Mouse (Mus musculus): Measurements from ENCODE around the gene Chmp5. TPM values are rescaled to one million over a fixed set of nuclear protein-coding genes. Genes with fewer than 3 reads are reported as not detected.
A peak's percentile ranks its signal among the peaks of the same experiment; 100 is the strongest.

Chmp5 gene
- polyA plus RNA-seq (2014; fragmentation: Nextera tagmentation; extraction: Ambion mirVana) = 159 and 169 TPM in 2 replicates

DNA sequence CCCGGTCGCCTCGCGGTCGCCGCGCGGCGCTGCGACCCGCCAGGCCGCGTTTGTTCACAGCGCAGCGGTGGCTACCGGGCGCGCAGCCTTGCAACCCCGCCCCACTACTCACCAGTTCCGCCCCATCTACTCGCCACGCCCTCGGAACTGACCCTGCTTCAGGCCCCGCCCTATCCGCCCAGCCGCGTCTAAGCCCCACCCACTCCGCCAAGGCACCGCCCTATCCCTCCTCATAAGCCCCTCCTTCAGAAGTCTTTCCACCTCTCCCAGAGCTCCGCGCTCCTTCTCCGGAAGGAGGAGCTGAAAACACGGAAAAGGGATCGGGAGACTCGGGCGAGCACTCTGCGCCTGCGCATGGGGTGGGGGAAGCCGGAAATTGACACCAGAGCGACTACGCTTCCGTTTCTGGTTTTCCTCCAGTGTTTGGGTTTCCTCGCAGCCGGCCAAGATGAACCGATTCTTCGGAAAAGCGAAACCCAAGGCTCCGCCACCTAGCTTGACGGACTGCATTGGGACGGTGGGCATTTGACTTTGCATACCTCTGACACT lies at the start of gene Chmp5, which contains the start of gene Bag1:
Chmp5 (plus strand) TSS at position 248 of the 549 bp plus-strand sequence.
Bag1 (minus strand) TSS at position 135 of the 549 bp plus-strand sequence.
- ATAC-seq (ENCODE audit: low FRiP score) (peak; percentile 99), DNase-seq (ENCODE audit: low spot score, missing footprints) (peak; percentile 100)
- under 1% methylated on average over 50 of the region's 50 CpGs for WGBS
- Histone ChIP-seq H3K4me3 (ENCODE audit: low read depth, low read length) (peak within 1 kb of the TSS; percentile 84), H3K27me3 (ENCODE audit: control insufficient read depth, insufficient read depth, low read length) (no peaks in the 10 kb centered on the region), H3K9ac (ENCODE audit: low read length) (peak within 1 kb of the TSS; percentile 87), H3K27ac (ENCODE audit: low read depth, low read length) (peak within 1 kb of the TSS; percentile 82), H3K4me2 (peak within 1 kb of the TSS; percentile 87), H3K9me3 (ENCODE audit: control insufficient read depth, low read length) (no peaks in the 10 kb centered on the region), H3K36me3 (ENCODE audit: control insufficient read depth, insufficient read depth, low read length) (peaks cover 16% of the 10 kb centered on the region), H3K4me1 (ENCODE audit: control insufficient read depth, insufficient read depth, low read length) (peaks cover 17% of the 10 kb centered on the region)

DNA sequence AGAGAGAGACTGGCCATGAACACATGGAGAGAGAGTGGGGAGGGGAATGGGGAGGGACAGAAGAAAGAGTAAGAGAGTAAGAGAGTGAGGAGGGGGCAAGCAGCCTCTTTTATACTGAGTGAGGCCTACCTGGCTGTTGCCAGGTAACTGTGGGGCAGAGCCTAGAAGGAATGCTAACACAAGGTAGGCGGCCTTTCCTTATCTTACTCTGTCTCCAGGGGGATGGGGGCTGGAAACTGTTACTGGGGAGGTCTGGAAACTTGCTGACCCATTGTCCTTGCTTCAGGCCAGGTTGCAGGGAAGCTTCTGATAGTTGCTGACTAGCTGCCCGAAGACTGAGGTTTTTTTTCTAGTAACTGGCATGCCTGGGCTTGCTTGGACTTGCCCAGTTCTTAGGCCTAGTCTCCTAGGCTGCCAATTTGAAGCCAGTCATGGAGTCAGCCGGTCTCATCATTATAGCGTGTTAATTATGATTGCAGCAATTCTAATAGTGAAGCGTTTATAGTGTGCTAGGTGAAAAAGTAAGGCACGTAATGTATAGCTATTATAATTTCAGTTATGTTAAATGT lies 49.6 kb upstream of the Chmp5 start:
- H3K9me3 ChIP-seq (ENCODE audit: control insufficient read depth, low read length) = no peaks in the 10 kb centered on the region
- no peak overlapping the region for H3K9ac ChIP-seq (ENCODE audit: low read length)
- H3K36me3 ChIP-seq (ENCODE audit: control insufficient read depth, insufficient read depth, low read length) = no peaks in the 10 kb centered on the region
- DNase-seq (ENCODE audit: low spot score, missing footprints) = no peak
- no peaks in the 10 kb centered on the region for H3K4me1 ChIP-seq (ENCODE audit: control insufficient read depth, insufficient read depth, low read length)
- ATAC-seq (ENCODE audit: low FRiP score) = no peak
- no peaks in the 10 kb centered on the region for H3K27me3 ChIP-seq (ENCODE audit: control insufficient read depth, insufficient read depth, low read length)
- WGBS = 87% methylated on average over 6 of the region's 6 CpGs
- no peak overlapping the region for H3K4me3 ChIP-seq (ENCODE audit: low read depth, low read length)
- no peak overlapping the region for H3K4me2 ChIP-seq
- H3K27ac ChIP-seq (ENCODE audit: low read depth, low read length) = no peak overlapping the region

DNA sequence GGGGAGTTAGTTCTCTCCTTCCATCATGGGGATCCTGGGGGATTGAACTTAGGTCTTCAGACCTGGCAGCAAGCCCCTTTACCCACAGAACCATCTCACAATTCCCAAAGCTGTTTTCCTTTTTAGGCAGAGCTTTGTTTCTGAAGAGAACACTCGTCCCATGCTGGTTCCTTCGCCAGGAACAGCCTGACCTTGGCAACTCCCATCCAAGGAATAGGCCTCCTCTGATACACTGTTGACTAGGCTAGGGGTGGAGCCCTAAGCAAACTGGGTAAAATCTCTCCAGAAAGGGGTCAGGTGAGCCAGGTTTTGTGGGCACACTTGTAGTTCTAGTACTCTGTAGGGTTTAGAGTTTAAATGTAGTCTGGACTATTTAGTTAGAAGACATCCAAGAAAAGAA lies 48.9 kb upstream of the Chmp5 start:
- H3K4me3 ChIP-seq (ENCODE audit: low read depth, low read length) = no peak overlapping the region

DNA sequence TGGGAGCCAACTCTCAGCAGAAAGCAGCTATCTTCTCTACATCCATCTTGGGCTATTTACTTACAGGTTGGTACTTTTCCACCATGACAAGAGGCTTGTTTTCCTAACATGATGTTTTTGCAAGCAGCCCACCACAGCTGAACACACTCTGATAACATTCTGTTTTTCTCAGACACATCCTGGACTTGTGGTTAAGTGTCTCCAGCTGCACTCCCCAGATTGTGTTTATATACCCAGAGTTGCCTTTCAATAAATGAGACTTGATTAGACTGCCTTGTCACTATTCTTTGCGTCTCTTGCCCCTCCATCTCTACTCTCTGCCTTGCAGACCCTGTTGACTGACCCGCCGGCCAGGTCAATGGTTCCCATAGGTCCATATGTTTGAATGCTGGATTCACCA lies 48.1 kb upstream of the Chmp5 start:
- ATAC-seq (ENCODE audit: low FRiP score) = no peak
- H3K4me3 ChIP-seq (ENCODE audit: low read depth, low read length) = no peak overlapping the region
- no peaks in the 10 kb centered on the region for H3K36me3 ChIP-seq (ENCODE audit: control insufficient read depth, insufficient read depth, low read length)

More for the DNA sequence above, 48.9 kb upstream of the Chmp5 start:
- no peaks in the 10 kb centered on the region for H3K4me1 ChIP-seq (ENCODE audit: control insufficient read depth, insufficient read depth, low read length)
- H3K36me3 ChIP-seq (ENCODE audit: control insufficient read depth, insufficient read depth, low read length) = no peaks in the 10 kb centered on the region
- WGBS = 67% methylated on average over 2 of the region's 2 CpGs
- no peak overlapping the region for H3K9ac ChIP-seq (ENCODE audit: low read length)
- no peaks in the 10 kb centered on the region for H3K9me3 ChIP-seq (ENCODE audit: control insufficient read depth, low read length)
- H3K27me3 ChIP-seq (ENCODE audit: control insufficient read depth, insufficient read depth, low read length) = no peaks in the 10 kb centered on the region
- H3K4me2 ChIP-seq = no peak overlapping the region
- DNase-seq (ENCODE audit: low spot score, missing footprints) (no peak), ATAC-seq (ENCODE audit: low FRiP score) (no peak)
- no peak overlapping the region for H3K27ac ChIP-seq (ENCODE audit: low read depth, low read length)

DNA sequence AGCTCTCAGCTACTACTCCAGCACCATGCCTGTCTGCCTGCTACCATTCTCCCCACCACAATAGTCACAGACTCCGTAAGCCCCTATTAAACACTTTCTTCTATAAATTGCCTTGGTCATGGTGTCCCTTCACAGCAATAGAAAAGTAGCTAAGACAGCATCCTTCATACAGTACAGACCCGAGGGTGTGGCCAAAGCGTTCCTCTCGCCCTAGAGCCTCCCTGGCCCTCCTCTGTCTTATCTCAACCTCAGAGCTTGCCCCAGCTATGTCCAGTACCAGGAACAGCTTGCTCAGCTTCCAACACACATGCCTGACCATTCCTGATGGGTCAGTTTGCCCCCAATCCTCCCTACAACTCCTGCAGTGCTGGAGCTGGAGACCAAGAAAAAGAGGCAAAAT lies 47.6 kb upstream of the Chmp5 start:
- H3K9me3 ChIP-seq (ENCODE audit: control insufficient read depth, low read length) = no peaks in the 10 kb centered on the region
- H3K4me1 ChIP-seq (ENCODE audit: control insufficient read depth, insufficient read depth, low read length) = no peaks in the 10 kb centered on the region
- H3K4me3 ChIP-seq (ENCODE audit: low read depth, low read length) = no peak overlapping the region
- DNase-seq (ENCODE audit: low spot score, missing footprints) = no peak
- WGBS = 86% methylated on average over 4 of the region's 4 CpGs
- H3K9ac ChIP-seq (ENCODE audit: low read length) = no peak overlapping the region
- H3K36me3 ChIP-seq (ENCODE audit: control insufficient read depth, insufficient read depth, low read length) = no peaks in the 10 kb centered on the region
- H3K27me3 ChIP-seq (ENCODE audit: control insufficient read depth, insufficient read depth, low read length) = no peaks in the 10 kb centered on the region
- ATAC-seq (ENCODE audit: low FRiP score) = no peak
- no peak overlapping the region for H3K27ac ChIP-seq (ENCODE audit: low read depth, low read length)
- H3K4me2 ChIP-seq = no peak overlapping the region

More for the DNA sequence above, 48.1 kb upstream of the Chmp5 start:
- 95% methylated on average over 3 of the region's 3 CpGs for WGBS
- Histone ChIP-seq H3K27me3 (ENCODE audit: control insufficient read depth, insufficient read depth, low read length) (no peaks in the 10 kb centered on the region), H3K4me1 (ENCODE audit: control insufficient read depth, insufficient read depth, low read length) (no peaks in the 10 kb centered on the region), H3K27ac (ENCODE audit: low read depth, low read length) (no peak overlapping the region), H3K4me2 (no peak overlapping the region), H3K9ac (ENCODE audit: low read length) (no peak overlapping the region), H3K9me3 (ENCODE audit: control insufficient read depth, low read length) (no peaks in the 10 kb centered on the region)
- DNase-seq (ENCODE audit: low spot score, missing footprints) = no peak

DNA sequence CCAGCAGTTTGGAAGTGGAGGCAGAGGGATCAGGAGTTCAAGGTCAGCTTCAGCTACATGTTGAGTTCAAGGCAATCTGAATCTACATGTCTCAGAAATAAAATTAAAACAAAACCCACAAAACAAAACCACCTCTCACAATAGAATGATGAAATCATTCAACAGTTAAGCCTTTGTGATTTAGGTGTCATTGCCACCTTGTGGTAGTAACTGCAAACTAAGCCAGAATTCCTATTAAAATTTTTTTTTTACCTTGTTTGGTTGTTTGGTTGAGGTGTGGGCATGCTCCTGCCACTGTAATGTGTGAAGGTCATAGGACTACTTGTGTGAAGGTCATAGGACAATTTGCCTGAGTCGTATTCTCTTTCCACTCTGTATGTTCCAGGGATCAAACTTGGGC lies 41.9 kb upstream of the Chmp5 start:
- no peaks in the 10 kb centered on the region for H3K36me3 ChIP-seq (ENCODE audit: control insufficient read depth, insufficient read depth, low read length)
- no peak overlapping the region for H3K9ac ChIP-seq (ENCODE audit: low read length)
- ATAC-seq (ENCODE audit: low FRiP score) = no peak
- H3K27me3 ChIP-seq (ENCODE audit: control insufficient read depth, insufficient read depth, low read length) = no peaks in the 10 kb centered on the region
- H3K27ac ChIP-seq (ENCODE audit: low read depth, low read length) = no peak overlapping the region
- H3K4me1 ChIP-seq (ENCODE audit: control insufficient read depth, insufficient read depth, low read length) = no peaks in the 10 kb centered on the region
- WGBS = 63% methylated on average over 1 of the region's 1 CpGs
- no peak for DNase-seq (ENCODE audit: low spot score, missing footprints)
- no peaks in the 10 kb centered on the region for H3K9me3 ChIP-seq (ENCODE audit: control insufficient read depth, low read length)
- no peak overlapping the region for H3K4me3 ChIP-seq (ENCODE audit: low read depth, low read length)
- no peak overlapping the region for H3K4me2 ChIP-seq

DNA sequence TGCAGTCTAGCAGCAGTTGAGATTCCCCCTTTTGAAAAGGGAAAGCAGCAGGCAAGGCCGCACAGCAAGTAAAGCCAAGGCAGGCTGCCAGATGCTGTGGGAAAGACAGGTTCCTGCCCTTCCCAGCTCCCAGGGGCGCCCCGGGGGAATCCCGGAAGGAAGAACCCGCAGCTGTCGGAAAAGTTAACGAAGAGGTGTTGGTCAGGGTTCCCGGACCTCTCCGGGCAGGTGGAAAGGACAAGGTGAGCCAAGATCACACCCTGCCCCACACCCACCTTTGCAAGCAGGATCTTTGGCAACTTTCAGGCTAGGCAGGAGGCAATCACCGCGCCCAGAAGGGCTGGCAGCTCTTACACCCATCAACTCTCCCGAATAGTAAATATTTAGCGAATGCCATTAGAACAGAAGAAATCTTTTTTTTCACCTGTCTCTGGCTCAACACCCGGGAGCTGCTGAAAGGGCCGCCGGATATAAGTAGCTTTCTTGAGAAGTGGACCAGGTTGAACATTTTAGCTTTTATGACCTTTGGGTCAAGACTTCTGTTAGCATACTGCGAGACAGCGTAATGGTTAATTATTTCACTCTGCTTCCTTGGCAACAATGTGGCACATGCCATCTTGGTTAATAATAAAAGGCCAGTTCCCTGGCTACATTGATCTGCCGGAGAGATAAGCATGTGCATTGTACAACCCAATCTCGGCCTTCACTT lies 39.8 kb upstream of the Chmp5 start:
- DNase-seq (ENCODE audit: low spot score, missing footprints) (no peak), ATAC-seq (ENCODE audit: low FRiP score) (no peak)
- no peaks in the 10 kb centered on the region for H3K36me3 ChIP-seq (ENCODE audit: control insufficient read depth, insufficient read depth, low read length)

DNA sequence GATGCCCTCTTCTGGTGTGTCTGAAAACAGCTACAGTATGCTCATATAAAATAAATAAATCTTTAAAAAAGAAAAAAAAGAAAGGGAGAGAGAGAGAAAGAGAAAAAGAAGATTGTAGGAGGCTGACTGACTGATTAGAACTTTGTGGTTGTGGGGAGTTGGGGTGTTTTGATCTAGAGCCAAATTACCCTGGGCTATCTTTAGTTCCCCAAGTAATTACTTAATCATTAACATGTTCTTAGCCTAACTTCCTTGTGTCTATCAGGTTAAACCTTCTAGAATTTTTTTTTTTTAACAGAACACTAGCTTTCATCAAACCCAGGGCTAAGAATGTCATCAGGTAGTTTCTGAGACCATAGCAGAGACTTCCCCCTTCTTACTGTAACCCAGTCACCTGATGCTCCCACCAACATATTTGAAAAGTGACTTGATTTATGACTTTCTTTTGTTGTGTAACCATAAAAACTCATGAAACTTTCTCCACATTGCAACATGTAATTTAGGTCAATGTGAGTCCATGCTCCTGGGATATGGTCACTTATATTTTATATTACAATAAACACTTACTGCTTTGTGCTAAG lies 33.8 kb upstream of the Chmp5 start:
- Histone ChIP-seq H3K36me3 (ENCODE audit: control insufficient read depth, insufficient read depth, low read length) (no peaks in the 10 kb centered on the region), H3K4me2 (no peak overlapping the region), H3K4me3 (ENCODE audit: low read depth, low read length) (no peak overlapping the region), H3K27me3 (ENCODE audit: control insufficient read depth, insufficient read depth, low read length) (no peaks in the 10 kb centered on the region), H3K4me1 (ENCODE audit: control insufficient read depth, insufficient read depth, low read length) (no peaks in the 10 kb centered on the region), H3K9ac (ENCODE audit: low read length) (no peak overlapping the region), H3K27ac (ENCODE audit: low read depth, low read length) (no peak overlapping the region), H3K9me3 (ENCODE audit: control insufficient read depth, low read length) (no peaks in the 10 kb centered on the region)
- no peak for ATAC-seq (ENCODE audit: low FRiP score)
- no peak for DNase-seq (ENCODE audit: low spot score, missing footprints)

More for the DNA sequence above, 39.8 kb upstream of the Chmp5 start:
- Histone ChIP-seq H3K4me3 (ENCODE audit: low read depth, low read length) (no peak overlapping the region), H3K27me3 (ENCODE audit: control insufficient read depth, insufficient read depth, low read length) (no peaks in the 10 kb centered on the region), H3K4me1 (ENCODE audit: control insufficient read depth, insufficient read depth, low read length) (no peaks in the 10 kb centered on the region), H3K27ac (ENCODE audit: low read depth, low read length) (no peak overlapping the region), H3K9ac (ENCODE audit: low read length) (no peak overlapping the region), H3K4me2 (no peak overlapping the region), H3K9me3 (ENCODE audit: control insufficient read depth, low read length) (no peaks in the 10 kb centered on the region)
- WGBS = 62% methylated on average over 20 of the region's 20 CpGs

DNA sequence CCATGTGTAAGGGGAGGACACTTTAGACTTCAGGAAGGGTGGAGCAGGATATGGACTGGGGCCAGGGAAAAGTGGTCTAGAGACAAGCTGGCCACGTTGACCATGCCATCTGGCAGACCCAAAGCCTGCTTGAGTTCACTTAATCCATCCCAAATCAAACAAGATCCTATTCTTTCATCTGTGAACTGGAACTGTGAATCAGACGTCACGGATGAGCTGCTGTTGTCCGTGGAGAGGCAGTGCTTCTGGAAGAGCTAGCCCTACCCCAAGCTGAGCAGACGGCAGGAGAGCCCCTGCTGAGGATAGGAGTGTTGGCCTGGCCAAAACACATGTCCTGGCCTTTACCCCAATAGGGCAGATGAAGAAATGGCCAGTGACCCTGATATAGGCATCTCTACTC lies 32.3 kb upstream of the Chmp5 start:
- Histone ChIP-seq H3K27me3 (ENCODE audit: control insufficient read depth, insufficient read depth, low read length) (no peaks in the 10 kb centered on the region), H3K9me3 (ENCODE audit: control insufficient read depth, low read length) (no peaks in the 10 kb centered on the region), H3K4me1 (ENCODE audit: control insufficient read depth, insufficient read depth, low read length) (no peaks in the 10 kb centered on the region), H3K9ac (ENCODE audit: low read length) (no peak overlapping the region), H3K4me2 (no peak overlapping the region), H3K4me3 (ENCODE audit: low read depth, low read length) (no peak overlapping the region), H3K27ac (ENCODE audit: low read depth, low read length) (no peak overlapping the region), H3K36me3 (ENCODE audit: control insufficient read depth, insufficient read depth, low read length) (no peaks in the 10 kb centered on the region)
- DNase-seq (ENCODE audit: low spot score, missing footprints) (no peak), ATAC-seq (ENCODE audit: low FRiP score) (no peak)
- 48% methylated on average over 5 of the region's 5 CpGs for WGBS

All from midbrain, embryonic 11.5 days (tissue).